Mouse (Mus musculus) ES-E14 (cell line): ENCODE data around the gene Nop16. TPM values are rescaled to one million over a fixed set of nuclear protein-coding genes. Genes with fewer than 3 reads are reported as not detected.

ENCODE experiments used
- DNase-seq: peaks from one replicate; pipeline ENCODE4 v3.0.0-alpha.2; 2013; ENCODE audit warnings: low read depth, low spot score
- H3K27ac ChIP-seq: 2 replicates; pipeline ENCODE4 v1.5.1; 2012; ENCODE audit warnings: low read depth, mild to moderate bottlenecking, low read length, moderate library complexity, mixed read lengths; ENCODE audit not compliant: poor library complexity, insufficient read depth, severe bottlenecking
- H3K36me3 ChIP-seq: 2 replicates; pipeline ENCODE4 v1.6.1; 2012; ENCODE audit warnings: mild to moderate bottlenecking, low read length, moderate library complexity, mixed read lengths; ENCODE audit not compliant: control insufficient read depth, poor library complexity, insufficient read depth, severe bottlenecking
- H3K4me1 ChIP-seq, 2 experiments: fragments of 150-350 bp in 1 of 2; sonication (generic) in 1 of 2; 2 replicates each; pipeline ENCODE4 v1.6.1; 2012; ENCODE audit warnings: low read length in 2 of 2, mild to moderate bottlenecking in 1 of 2, mixed read lengths in 1 of 2; ENCODE audit not compliant: control insufficient read depth in 2 of 2, insufficient read depth in 2 of 2, poor library complexity in 1 of 2
- H3K4me3 ChIP-seq, 2 experiments: fragments of 150-350 bp in 1 of 2; sonication (generic) in 1 of 2; 2 replicates each; pipeline ENCODE4 v1.5.1; 2012; ENCODE audit warnings: low read length in 2 of 2, low read depth in 1 of 2, mild to moderate bottlenecking in 1 of 2, mixed read lengths in 1 of 2; ENCODE audit not compliant: insufficient read depth in 1 of 2, poor library complexity in 1 of 2, severe bottlenecking in 1 of 2
- H3K9ac ChIP-seq: 2 replicates; pipeline ENCODE4 v1.6.1; 2012; ENCODE audit warnings: low read depth, mild to moderate bottlenecking, low read length, mixed read lengths; ENCODE audit not compliant: poor library complexity, insufficient read depth, severe bottlenecking
- H3K9me3 ChIP-seq: fragments of 150-350 bp; sonication (generic); 2 replicates; pipeline ENCODE4 v1.6.1; 2012; ENCODE audit warnings: low read depth, mild to moderate bottlenecking, low read length; ENCODE audit not compliant: control insufficient read depth, insufficient read depth
- CHD2 ChIP-seq: IDR thresholded peaks from 2 replicates; pipeline ENCODE4 v1.6.1; 2014; ENCODE audit warnings: mild to moderate bottlenecking, low read depth, low read length, inconsistent platforms
- HCFC1 ChIP-seq: IDR thresholded peaks from 2 replicates; pipeline ENCODE4 v1.6.1; 2012; ENCODE audit warnings: low read length, inconsistent platforms, borderline replicate concordance; ENCODE audit not compliant: insufficient read depth
- MAFK ChIP-seq: IDR thresholded peaks from 2 replicates; pipeline ENCODE4 v1.6.1; 2014; ENCODE audit warnings: mild to moderate bottlenecking, low read depth, low read length, inconsistent platforms; ENCODE audit not compliant: insufficient read depth
- ZC3H11A ChIP-seq: IDR thresholded peaks from 2 replicates; pipeline ENCODE4 v1.6.1; 2012; ENCODE audit warnings: low read depth, mild to moderate bottlenecking, inconsistent platforms, low read length, borderline replicate concordance
- ZNF384 ChIP-seq: IDR thresholded peaks from 2 replicates; pipeline ENCODE4 v1.6.1; 2012; ENCODE audit warnings: low read depth, low read length, inconsistent platforms
- in situ Hi-C, 2 experiments: fragments of 600-800 bp; cut with MboI; formaldehyde crosslinking; loops; one replicate each; pipeline ENCODE4 v1.15.1; 2025; ENCODE audit warnings: low sequenced_read_pairs in 2 of 2, inconsistent platforms in 1 of 2; ENCODE audit not compliant: unreplicated experiment in 2 of 2
- total RNA-seq: library from RNA; depleted of rRNA; stranded (reverse); fragments of 300-350 nt; gene quantifications from 2 replicates; pipeline ENCODE4 v1.2.3, GENCODE M21; 2012; rRNA removed

The Nop16 gene
- total RNA-seq, result 53.2 and 65.5 TPM in 2 replicates

DNA sequence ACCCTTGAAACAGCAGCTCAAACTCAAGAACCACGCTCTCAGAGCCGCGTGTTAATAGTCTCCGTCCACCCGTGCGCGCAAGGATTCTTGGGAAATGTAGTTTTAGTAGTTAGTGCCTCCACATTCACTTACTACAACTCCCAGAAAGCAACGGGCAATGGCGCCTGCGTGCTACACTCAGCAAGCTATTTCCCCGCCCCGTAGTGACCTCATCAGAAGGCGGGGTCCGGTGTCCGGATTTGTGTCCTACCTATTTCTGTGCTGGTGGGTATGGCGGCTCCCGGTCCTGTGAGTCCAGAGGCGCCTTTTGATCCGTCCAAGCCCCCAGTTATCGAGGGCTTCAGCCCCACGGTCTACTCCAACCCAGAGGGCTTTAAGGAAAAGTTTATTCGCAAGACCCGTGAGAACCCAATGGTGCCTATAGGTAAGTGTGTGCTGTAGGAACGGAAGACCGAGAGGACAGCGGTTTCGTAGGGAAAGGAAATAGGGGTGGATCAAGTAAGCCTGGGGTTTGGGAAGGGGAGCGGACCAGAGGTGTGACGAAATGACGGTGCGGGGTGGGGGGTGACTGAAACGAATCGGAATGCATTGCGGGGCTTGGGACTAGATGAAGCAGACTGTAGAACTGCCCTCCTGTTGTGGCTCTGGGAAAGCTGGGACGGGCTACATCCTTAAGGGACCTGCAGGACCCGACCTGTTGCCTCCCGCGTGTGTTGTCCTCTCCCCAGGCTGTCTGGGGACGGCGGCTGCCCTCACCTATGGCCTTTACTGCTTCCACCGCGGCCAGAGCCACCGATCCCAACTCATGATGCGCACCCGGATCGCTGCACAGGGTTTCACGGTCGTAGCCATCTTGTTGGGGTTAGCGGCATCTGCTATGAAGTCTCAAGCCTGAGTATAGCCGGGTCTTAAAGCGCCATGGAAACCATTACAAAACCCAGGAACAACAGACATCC, at the start of gene Nop16, which contains the start of gene Higd2a:
TSS of gene Nop16 (minus strand) at position 95 of the 956 bp plus-strand sequence.
TSS of gene Higd2a (plus strand) at position 212 of the 956 bp plus-strand sequence.
- DNase-seq, result peak; percentile 99
- Histone ChIP-seq H3K27ac (peak within 1 kb of the TSS; percentile 75), H3K9ac (peak within 1 kb of the TSS; percentile 94), H3K36me3 (peaks cover 19% of the 10 kb centered on the region), H3K9me3 (no peaks in the 10 kb centered on the region), H3K4me1 (peaks cover 0 to 2% of the 10 kb centered on the region in 2 experiments; a peak in 1 of 4 replicates), H3K4me3 (peak within 1 kb of the TSS; percentile 82 to 89)
- in situ Hi-C loops, result no loop called here
- TF ChIP-seq ZNF384 (no peak), MAFK (no peak), ZC3H11A (no peak), HCFC1 (peak; percentile 92), CHD2 (peak; percentile 50)

DNA sequence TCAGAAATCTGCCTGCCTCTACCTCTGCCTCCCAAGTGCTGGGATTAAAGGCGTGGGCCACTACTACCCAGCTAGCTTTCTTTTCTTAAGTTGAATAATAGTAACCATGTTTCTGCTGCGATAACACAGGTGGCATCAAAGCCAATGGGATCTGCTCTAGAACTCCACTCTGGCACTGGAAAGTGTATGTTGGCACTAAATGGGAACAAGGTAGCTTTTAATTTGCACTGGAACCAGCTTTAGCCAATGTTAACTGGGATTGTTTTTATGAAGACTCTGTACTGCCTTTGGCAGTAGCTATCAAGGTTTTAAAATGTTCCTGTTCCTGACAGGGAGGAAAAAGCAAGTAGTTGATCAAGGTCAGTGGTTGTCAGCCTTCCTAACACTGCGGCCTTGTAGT, 45.1 kb upstream of the Nop16 start:
- no peak for DNase-seq
- H3K4me1 ChIP-seq, result no peaks in the 10 kb centered on the region
- peaks cover 13% of the 10 kb centered on the region for H3K36me3 ChIP-seq
- no peak for TF ChIP-seq HCFC1
- TF ChIP-seq CHD2, result no peak
- no peak for TF ChIP-seq MAFK
- TF ChIP-seq ZC3H11A, result no peak
- TF ChIP-seq ZNF384, result no peak
- H3K27ac ChIP-seq, result no peak overlapping the region
- in situ Hi-C loops, result no loop called here
- no peaks in the 10 kb centered on the region for H3K9me3 ChIP-seq
- H3K4me3 ChIP-seq, result no peak overlapping the region
- no peak overlapping the region for H3K9ac ChIP-seq

- DNase-seq, result no peak
- Histone ChIP-seq H3K9me3 (no peaks in the 10 kb centered on the region), H3K36me3 (peaks cover 4% of the 10 kb centered on the region; the same call in 1 of the 2 replicates), H3K9ac (no peak overlapping the region), H3K4me1 (no peaks in the 10 kb centered on the region), H3K4me3 (no peak overlapping the region), H3K27ac (no peak overlapping the region)
- in situ Hi-C loops, result no loop called here
- TF ChIP-seq CHD2, result no peak
- TF ChIP-seq ZNF384, result 0 out of 2 replicates have a peak, but pooled peaks have one; percentile 45
- no peak for TF ChIP-seq ZC3H11A
- TF ChIP-seq MAFK, result no peak
Measured at GRCm38 (mm10) chr13:54632731-54633277, 42.9 kb upstream of the Nop16 start.

GRCm38 (mm10) chr13:54629128-54629527, 39.2 kb upstream of the Nop16 start:
- Histone ChIP-seq H3K27ac (no peak overlapping the region), H3K9ac (no peak overlapping the region), H3K36me3 (peaks cover 4% of the 10 kb centered on the region; the same call in 1 of the 2 replicates), H3K9me3 (no peaks in the 10 kb centered on the region), H3K4me3 (no peak overlapping the region), H3K4me1 (peaks cover 0 to 2% of the 10 kb centered on the region in 2 experiments; a peak in 1 of 4 replicates)
- DNase-seq, result no peak
- no peak for TF ChIP-seq MAFK
- TF ChIP-seq HCFC1, result no peak
- TF ChIP-seq ZC3H11A, result no peak
- no peak for TF ChIP-seq ZNF384
- TF ChIP-seq CHD2, result no peak
- in situ Hi-C loops, result no loop called here
